Mouse (Mus musculus) midbrain, embryonic 16.5 days (tissue): ENCODE measurements around the gene 4930507D05Rik. TPM values are rescaled to one million over a fixed set of nuclear protein-coding genes. Genes with fewer than 3 reads are reported as not detected.
"Not testable (repeated sequence)": the region's sequence is repeated elsewhere in the genome, so short reads cannot be mapped to it uniquely, and the experiment has no call there.

ENCODE experiments used
- ATAC-seq: fragments of 200-750 bp; cut with Nextera tagmentation; 2 replicates; pipeline ENCODE4 v1.8.0; 2017; ENCODE audit warnings: moderate TSS enrichment
- H3K27ac ChIP-seq: fragments of 300-500 bp; sonication (generic); 2 replicates; pipeline ENCODE4 v1.5.1; 2014; ENCODE audit warnings: mild to moderate bottlenecking, low read length, mixed read lengths
- H3K27me3 ChIP-seq: fragments of 300-500 bp; sonication (generic); 2 replicates; pipeline ENCODE4 v1.6.1; 2014; ENCODE audit warnings: low read depth, low read length, mixed read lengths; ENCODE audit not compliant: control insufficient read depth, insufficient read depth
- H3K36me3 ChIP-seq: fragments of 300-500 bp; sonication (generic); 2 replicates; pipeline ENCODE4 v1.6.1; 2014; ENCODE audit warnings: mild to moderate bottlenecking, low read length, moderate library complexity, mixed read lengths; ENCODE audit not compliant: control insufficient read depth, insufficient read depth
- H3K4me1 ChIP-seq: fragments of 300-500 bp; sonication (generic); 2 replicates; pipeline ENCODE4 v1.6.1; 2014; ENCODE audit warnings: mild to moderate bottlenecking, low read length, mixed read lengths; ENCODE audit not compliant: control insufficient read depth, insufficient read depth
- H3K4me2 ChIP-seq: fragments of 300-500 bp; sonication (generic); 2 replicates; pipeline ENCODE4 v1.6.1; 2014; ENCODE audit warnings: mild to moderate bottlenecking, low read length, mixed read lengths
- H3K4me3 ChIP-seq: fragments of 300-500 bp; sonication (generic); 2 replicates; pipeline ENCODE4 v1.5.1; 2014; ENCODE audit warnings: low read depth, mild to moderate bottlenecking, low read length, moderate library complexity, mixed read lengths
- H3K9ac ChIP-seq: fragments of 300-500 bp; sonication (generic); 2 replicates; pipeline ENCODE4 v1.6.1; 2014; ENCODE audit warnings: low read depth, low read length, mixed read lengths
- H3K9me3 ChIP-seq: fragments of 300-500 bp; sonication (generic); replicated peaks from 2 replicates; pipeline ENCODE4 v1.6.1; 2014; ENCODE audit warnings: mild to moderate bottlenecking, low read length, mixed read lengths; ENCODE audit not compliant: control insufficient read depth, poor library complexity, severe bottlenecking
- WGBS: fragments of 180-500 bp; shearing (Covaris S2); extraction: QIAGEN DNeasy Blood & Tissue Kit; methylation state at CpG from one replicate; pipeline ENCODE4 v1.1.7; 2014; 5-methylcytosine and 5-hydroxymethylcytosine counted together
- polyA plus RNA-seq: library from polyadenylated mRNA; unstranded; fragments of >200 nt; fragmentation: Nextera tagmentation; extraction: Ambion mirVana; gene quantifications from 2 replicates; pipeline ENCODE4 v1.2.1, GENCODE M21; 2015

4930507D05Rik gene
- polyA plus RNA-seq, 1 experiment from 2014 or later = 1.4 TPM

GRCm38 (mm10) chr10:62419422-62419821 lies 29.9 kb upstream of the 4930507D05Rik start:
- H3K4me3 ChIP-seq = no peak overlapping the region
- no peaks in the 10 kb centered on the region for H3K4me1 ChIP-seq
- no peak overlapping the region for H3K27ac ChIP-seq
- no peak overlapping the region for H3K4me2 ChIP-seq
- ATAC-seq = no peak
- no peaks in the 10 kb centered on the region for H3K36me3 ChIP-seq
- no peaks in the 10 kb centered on the region for H3K9me3 ChIP-seq
- no peaks in the 10 kb centered on the region for H3K27me3 ChIP-seq
- WGBS = 86% methylated on average over 5 of the region's 5 CpGs
- H3K9ac ChIP-seq = no peak overlapping the region

- no peak overlapping the region for H3K27ac ChIP-seq
- 73% methylated on average over 6 of the region's 6 CpGs for WGBS
- no peaks in the 10 kb centered on the region for H3K9me3 ChIP-seq
- H3K4me1 ChIP-seq = no peaks in the 10 kb centered on the region
- H3K9ac ChIP-seq = no peak overlapping the region
- no peaks in the 10 kb centered on the region for H3K27me3 ChIP-seq
- no peak for ATAC-seq
- H3K36me3 ChIP-seq = no peaks in the 10 kb centered on the region
- H3K4me2 ChIP-seq = no peak overlapping the region
- no peak overlapping the region for H3K4me3 ChIP-seq
Observed at GRCm38 (mm10) chr10:62420399-62420798, 28.9 kb upstream of the 4930507D05Rik start.

GRCm38 (mm10) chr10:62421127-62421526 lies 28.2 kb upstream of the 4930507D05Rik start:
- H3K4me2 ChIP-seq = no peak overlapping the region
- H3K9ac ChIP-seq = no peak overlapping the region
- no peaks in the 10 kb centered on the region for H3K9me3 ChIP-seq
- no peak overlapping the region for H3K4me3 ChIP-seq
- 78% methylated on average over 3 of the region's 3 CpGs for WGBS
- no peaks in the 10 kb centered on the region for H3K27me3 ChIP-seq
- H3K4me1 ChIP-seq = no peaks in the 10 kb centered on the region
- no peaks in the 10 kb centered on the region for H3K36me3 ChIP-seq
- no peak overlapping the region for H3K27ac ChIP-seq
- ATAC-seq = no peak

GRCm38 (mm10) chr10:62422255-62422654 lies 27.0 kb upstream of the 4930507D05Rik start, which contains the start of gene Hkdc1:
Gene Hkdc1, minus strand, starts transcription at chr10:62422491.
- Histone ChIP-seq H3K4me1 (no peaks in the 10 kb centered on the region), H3K36me3 (no peaks in the 10 kb centered on the region), H3K27ac (no peak within 1 kb of the TSS), H3K27me3 (no peaks in the 10 kb centered on the region), H3K4me3 (no peak within 1 kb of the TSS), H3K9me3 (no peaks in the 10 kb centered on the region), H3K4me2 (no peak within 1 kb of the TSS), H3K9ac (no peak within 1 kb of the TSS)
- ATAC-seq = no peak
- WGBS = 45% methylated on average over 15 of the region's 15 CpGs

GRCm38 (mm10) chr10:62425081-62425871 lies 24.0 kb upstream of the 4930507D05Rik start:
- ATAC-seq = no peak
- H3K4me3 ChIP-seq = no peak overlapping the region
- no peak overlapping the region for H3K9ac ChIP-seq
- H3K9me3 ChIP-seq = no peaks in the 10 kb centered on the region
- 40% methylated on average over 9 of the region's 9 CpGs for WGBS
- no peak overlapping the region for H3K4me2 ChIP-seq
- no peak overlapping the region for H3K27ac ChIP-seq
- peaks cover 16% of the 10 kb centered on the region for H3K36me3 ChIP-seq
- H3K27me3 ChIP-seq = no peaks in the 10 kb centered on the region
- H3K4me1 ChIP-seq = no peaks in the 10 kb centered on the region

GRCm38 (mm10) chr10:62430427-62430826 lies 18.9 kb upstream of the 4930507D05Rik start:
- H3K36me3 ChIP-seq = peaks cover 50% of the 10 kb centered on the region
- no peak overlapping the region for H3K4me2 ChIP-seq
- 94% methylated on average over 5 of the region's 5 CpGs for WGBS
- no peak for ATAC-seq
- no peaks in the 10 kb centered on the region for H3K9me3 ChIP-seq
- H3K27me3 ChIP-seq = no peaks in the 10 kb centered on the region
- H3K27ac ChIP-seq = no peak overlapping the region
- no peak overlapping the region for H3K9ac ChIP-seq
- H3K4me1 ChIP-seq = no peaks in the 10 kb centered on the region
- no peak overlapping the region for H3K4me3 ChIP-seq

- peak overlapping the region; percentile 68 for H3K4me3 ChIP-seq
- 38% methylated on average over 18 of the region's 18 CpGs for WGBS
- H3K9ac ChIP-seq = peak overlapping the region; percentile 92
- peak overlapping the region; percentile 95 for H3K27ac ChIP-seq
- ATAC-seq = no peak
- H3K27me3 ChIP-seq = no peaks in the 10 kb centered on the region
- peak overlapping the region; percentile 81 for H3K4me2 ChIP-seq
- peaks cover 15% of the 10 kb centered on the region for H3K4me1 ChIP-seq
- no peaks in the 10 kb centered on the region for H3K9me3 ChIP-seq
- peaks cover 13% of the 10 kb centered on the region for H3K36me3 ChIP-seq
Observed at GRCm38 (mm10) chr10:62450280-62450640, 971 bp downstream of the 4930507D05Rik start.

- 79% methylated on average over 11 of the region's 11 CpGs for WGBS
Observed at GRCm38 (mm10) chr10:62452001-62452400, 2.7 kb downstream of the 4930507D05Rik start.

GRCm38 (mm10) chr10:62461321-62461720 lies 12.0 kb downstream of the 4930507D05Rik start:
- no peak for ATAC-seq
- Histone ChIP-seq H3K4me3 (no peak overlapping the region), H3K4me2 (no peak overlapping the region), H3K9ac (no peak overlapping the region), H3K27ac (no peak overlapping the region), H3K4me1 (no peaks in the 10 kb centered on the region), H3K9me3 (no peaks in the 10 kb centered on the region), H3K36me3 (peaks cover 19% of the 10 kb centered on the region; the same call in 1 of the 2 replicates), H3K27me3 (no peaks in the 10 kb centered on the region)

More at GRCm38 (mm10) chr10:62452001-62452400, 2.7 kb downstream of the 4930507D05Rik start:
- Histone ChIP-seq H3K4me1 (peaks cover 15% of the 10 kb centered on the region), H3K36me3 (peaks cover 12% of the 10 kb centered on the region; the same call in 1 of the 2 replicates)
- H3K9me3 ChIP-seq, H3K4me3 ChIP-seq, H3K4me2 ChIP-seq, H3K27me3 ChIP-seq, H3K27ac ChIP-seq, ATAC-seq, H3K9ac ChIP-seq: not testable (repeated sequence)
